ENCODE assay signal across 21 mouse cellular contexts in genomic region chr8:47028474-47028873, GRCm38 (mm10). TPM values are rescaled to one million over a fixed set of nuclear protein-coding genes. Genes with fewer than 3 reads are reported as not detected.
DNase-seq lines count a peak whose midpoint lies in the region; ATAC-seq lines count a peak whose summit lies in the region.
"Had no signal": no experiment of that assay in that cellular context is flagged by ENCODE, and none has a peak within 500 bp of the region (broad histone marks: within the 10 kb centered on the region; RNA-seq: fewer than 3 reads in every experiment).

No protein-coding gene starts in this region.

- peaks cover 16% of the 10 kb centered on the region for H3K4me1 ChIP-seq in heart, embryonic 10.5 days
- H3K4me1 ChIP-seq in midbrain, embryonic 12.5 days: peaks cover 7% of the 10 kb centered on the region
- no peaks in the 10 kb centered on the region for H3K4me1 ChIP-seq in midbrain, embryonic 16.5 days (ENCODE audit: control insufficient read depth, insufficient read depth, low read length)
- H3K4me1 ChIP-seq: limb, embryonic 13.5 days; liver, embryonic 13.5 days; lung, embryonic 15.5 days; stomach, embryonic 15.5 days had no signal

- H3K9me3 ChIP-seq in heart, embryonic 10.5 days: no peaks in the 10 kb centered on the region
- H3K9me3 ChIP-seq in midbrain, embryonic 12.5 days: no peaks in the 10 kb centered on the region
- no peaks in the 10 kb centered on the region for H3K9me3 ChIP-seq in midbrain, embryonic 16.5 days (replicated peaks; ENCODE audit: control insufficient read depth, low read length, poor library complexity, severe bottlenecking)
- H3K9me3 ChIP-seq: limb, embryonic 13.5 days; liver, embryonic 13.5 days; lung, embryonic 15.5 days; stomach, embryonic 15.5 days had no signal

- no peak overlapping the region for H3K4me2 ChIP-seq in midbrain, embryonic 12.5 days (replicated peaks)
- H3K4me2 ChIP-seq in midbrain, embryonic 16.5 days (ENCODE audit: low read length): no peak overlapping the region
- H3K4me2 ChIP-seq: limb, embryonic 13.5 days; liver, embryonic 13.5 days; lung, embryonic 15.5 days; stomach, embryonic 15.5 days had no signal

- H3K27ac ChIP-seq in heart, embryonic 10.5 days: no peak overlapping the region
- H3K27ac ChIP-seq in midbrain, embryonic 12.5 days (replicated peaks): no peak overlapping the region
- H3K27ac ChIP-seq in midbrain, embryonic 16.5 days (ENCODE audit: low read length): no peak overlapping the region
- H3K27ac ChIP-seq: limb, embryonic 13.5 days; liver, embryonic 13.5 days; lung, embryonic 15.5 days; macrophage; stomach, embryonic 15.5 days had no signal

- intact Hi-C loops in gastrocnemius, postnatal 36 days (cut with DNase I): no loop called here

- DNase-seq in heart, embryonic 10.5 days (ENCODE audit: low spot score): peak; percentile 36
- no peak for DNase-seq in heart, postnatal 4 days
- peak; percentile 63 for DNase-seq in embryo, embryonic 11 days
- peak; percentile 51 for DNase-seq in mesoderm, embryonic 11.5 days (ENCODE audit: low read depth, low spot score)
- no peak for DNase-seq in gastrocnemius, postnatal 36 days
- no peak for DNase-seq in B cell, adult 2 months
- DNase-seq: adrenal gland, adult 2 months; cerebellum, adult 9-11 months; gastrocnemius, postnatal 14 days; kidney, adult 2 months; kidney, postnatal 10 days; liver, embryonic 13.5 days; right cerebral cortex, postnatal 25 days; thymus, adult 18-20 months had no signal

- 80% methylated on average over 6 of the region's 6 CpGs for WGBS in heart, embryonic 10.5 days
- 29% methylated on average over 6 of the region's 6 CpGs for WGBS in midbrain, embryonic 12.5 days
- WGBS in midbrain, embryonic 16.5 days: 25% methylated on average over 6 of the region's 6 CpGs

- peaks cover under 1% of the 10 kb centered on the region; the same call in 1 of the 2 replicates for H3K27me3 ChIP-seq in heart, embryonic 10.5 days (ENCODE audit: insufficient read depth, poor library complexity, severe bottlenecking)
- peaks cover 13% of the 10 kb centered on the region for H3K27me3 ChIP-seq in midbrain, embryonic 12.5 days
- H3K27me3 ChIP-seq in midbrain, embryonic 16.5 days (ENCODE audit: control insufficient read depth, insufficient read depth, low read depth, low read length): no peaks in the 10 kb centered on the region
- H3K27me3 ChIP-seq: liver, embryonic 13.5 days; stomach, embryonic 15.5 days had no signal

- no peak overlapping the region for H3K9ac ChIP-seq in midbrain, embryonic 12.5 days (replicated peaks)
- no peak overlapping the region for H3K9ac ChIP-seq in midbrain, embryonic 16.5 days (ENCODE audit: low read depth, low read length)
- H3K9ac ChIP-seq: limb, embryonic 13.5 days; liver, embryonic 13.5 days; lung, embryonic 15.5 days; stomach, embryonic 15.5 days had no signal

- no peaks in the 10 kb centered on the region for H3K36me3 ChIP-seq in heart, embryonic 10.5 days
- no peaks in the 10 kb centered on the region for H3K36me3 ChIP-seq in midbrain, embryonic 12.5 days
- no peaks in the 10 kb centered on the region for H3K36me3 ChIP-seq in midbrain, embryonic 16.5 days (ENCODE audit: control insufficient read depth, insufficient read depth, low read length)
- H3K36me3 ChIP-seq: limb, embryonic 13.5 days; liver, embryonic 13.5 days; lung, embryonic 15.5 days; stomach, embryonic 15.5 days had no signal

- ATAC-seq in midbrain, embryonic 12.5 days (ENCODE audit: low FRiP score, low read depth): 0 out of 2 replicates have a peak, but pooled peaks have one; percentile 23
- ATAC-seq in midbrain, embryonic 16.5 days: no peak

- no peak overlapping the region for H3K4me3 ChIP-seq in heart, embryonic 10.5 days
- no peak overlapping the region for H3K4me3 ChIP-seq in midbrain, embryonic 12.5 days
- H3K4me3 ChIP-seq in midbrain, embryonic 16.5 days (ENCODE audit: low read depth, low read length): no peak overlapping the region
- H3K4me3 ChIP-seq: limb, embryonic 13.5 days; liver, embryonic 13.5 days; lung, embryonic 15.5 days; stomach, embryonic 15.5 days had no signal

RNA-seq across cellular contexts. Expression of gene Enpp6, which starts 41.8 kb away (rescaled TPM):
- 1.3 TPM in 2 replicates for polyA plus RNA-seq in heart, embryonic 10.5 days (2016; fragmentation: Nextera tagmentation; extraction: Ambion mirVana)
- 10 to 100 TPM in 1 of 2 experiments, 1 to 10 TPM in 1; 9.7 to 11.2 TPM for total RNA-seq in heart, postnatal 4 days (2021)
- polyA plus RNA-seq in midbrain, embryonic 12.5 days (2016; fragmentation: Nextera tagmentation; extraction: Ambion mirVana): 0.13 and 0.38 TPM in 2 replicates
- polyA plus RNA-seq in midbrain, embryonic 16.5 days (2015; fragmentation: Nextera tagmentation; extraction: Ambion mirVana): 0.06 and 0.31 TPM in 2 replicates
- total RNA-seq in gastrocnemius, postnatal 36 days (2021): 1 to 10 TPM; 1.1 TPM
- total RNA-seq: neutrophil, adult 5-6 weeks had no signal

Comparison
In these comparisons a context has a peak if more than half of its experiments do, and no peak if none do; other contexts are left out.
1. DNase-seq: peak in heart, embryonic 10.5 days (single experiment), embryo, embryonic 11 days (single experiment) and mesoderm, embryonic 11.5 days (single experiment); none in heart, postnatal 4 days (single experiment), gastrocnemius, postnatal 36 days (0 of 2) and B cell, adult 2 months (0 of 2).